Mouse (Mus musculus): ENCODE measurements around the gene Man1b1.
A peak's percentile ranks its signal among the peaks of the same experiment; 100 is the strongest.

The Man1b1 gene

DNA sequence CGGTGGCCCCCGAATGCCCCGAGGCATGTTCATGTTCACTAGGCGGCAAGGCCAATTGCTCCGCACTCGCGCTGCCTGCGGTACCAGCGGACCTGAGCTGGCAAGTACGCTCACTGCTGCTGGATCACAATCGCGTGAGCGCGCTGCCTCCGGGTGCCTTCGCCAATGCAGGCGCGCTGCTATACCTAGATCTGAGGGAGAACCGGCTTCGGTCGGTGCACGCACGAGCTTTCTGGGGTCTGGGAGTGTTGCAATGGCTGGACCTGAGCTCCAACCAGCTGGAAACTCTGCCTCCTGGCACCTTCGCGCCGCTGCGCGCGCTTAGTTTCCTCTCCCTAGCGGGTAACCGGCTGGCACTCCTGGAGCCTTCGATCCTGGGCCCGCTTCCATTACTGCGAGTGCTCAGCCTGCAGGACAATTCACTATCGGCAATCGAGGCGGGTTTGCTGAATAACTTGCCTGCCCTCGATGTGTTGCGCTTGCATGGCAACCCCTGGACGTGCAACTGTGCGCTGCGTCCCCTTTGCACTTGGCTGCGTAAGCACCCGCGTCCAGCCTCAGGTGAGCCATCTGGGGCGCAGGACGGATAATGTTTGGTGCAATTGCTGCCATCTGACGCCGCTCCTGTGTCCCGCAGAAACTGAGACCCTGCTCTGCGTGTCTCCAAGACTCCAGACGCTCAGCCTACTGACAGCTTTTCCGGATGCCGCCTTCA is 41.9 kb upstream of the Man1b1 start:
- Histone ChIP-seq H3K4me3 (replicated peaks; ENCODE audit: low read length) (peak overlapping the region; percentile 78), H3K36me3 (ENCODE audit: insufficient read depth, low read length) (peaks cover 27% of the 10 kb centered on the region)
- TF ChIP-seq POU5F1 (IDR thresholded peaks at IDR 0.05; ENCODE audit: borderline replicate concordance, low read length) (no peak), NANOG (IDR thresholded peaks at IDR 0.05; ENCODE audit: borderline replicate concordance, low read length) (no peak), CTCF (conservative IDR thresholded peaks at IDR 0.05; ENCODE audit: low read length) (no peak)

DNA sequence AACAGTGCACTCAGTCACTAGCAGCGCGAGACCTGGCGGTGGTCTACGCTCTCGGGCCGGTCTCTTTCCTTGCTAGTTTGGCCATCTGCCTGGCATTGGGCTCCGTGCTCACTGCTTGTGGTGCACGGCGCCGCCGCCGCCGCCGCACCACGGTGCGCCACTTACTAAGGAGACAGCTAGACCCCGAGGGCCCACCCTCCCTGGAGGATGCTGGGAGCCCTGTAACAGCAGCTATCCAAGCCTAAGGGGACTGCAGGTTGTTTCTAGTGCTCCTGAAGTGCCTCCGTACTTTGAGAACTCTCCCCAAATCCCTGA is 41.4 kb upstream of the Man1b1 start:
- H3K27me3 ChIP-seq (ENCODE audit: insufficient read depth, low read length) = peaks cover 79% of the 10 kb centered on the region
- H3K4me3 ChIP-seq (replicated peaks; ENCODE audit: low read length) = peak overlapping the region; percentile 78
- no peaks in the 10 kb centered on the region for H3K9me3 ChIP-seq (ENCODE audit: low read length)
- peaks cover 82% of the 10 kb centered on the region for H3K4me1 ChIP-seq (replicated peaks; ENCODE audit: low read depth, low read length)
- TF ChIP-seq CTCF (conservative IDR thresholded peaks at IDR 0.05; ENCODE audit: low read length) (no peak), NANOG (IDR thresholded peaks at IDR 0.05; ENCODE audit: borderline replicate concordance, low read length) (no peak), POU5F1 (IDR thresholded peaks at IDR 0.05; ENCODE audit: borderline replicate concordance, low read length) (no peak)
- peaks cover 27% of the 10 kb centered on the region for H3K36me3 ChIP-seq (ENCODE audit: insufficient read depth, low read length)

More for the DNA sequence above, 41.9 kb upstream of the Man1b1 start:
- Histone ChIP-seq H3K9me3 (ENCODE audit: low read length) (no peaks in the 10 kb centered on the region), H3K27me3 (ENCODE audit: insufficient read depth, low read length) (peaks cover 74% of the 10 kb centered on the region), H3K4me1 (replicated peaks; ENCODE audit: low read depth, low read length) (peaks cover 82% of the 10 kb centered on the region)

DNA sequence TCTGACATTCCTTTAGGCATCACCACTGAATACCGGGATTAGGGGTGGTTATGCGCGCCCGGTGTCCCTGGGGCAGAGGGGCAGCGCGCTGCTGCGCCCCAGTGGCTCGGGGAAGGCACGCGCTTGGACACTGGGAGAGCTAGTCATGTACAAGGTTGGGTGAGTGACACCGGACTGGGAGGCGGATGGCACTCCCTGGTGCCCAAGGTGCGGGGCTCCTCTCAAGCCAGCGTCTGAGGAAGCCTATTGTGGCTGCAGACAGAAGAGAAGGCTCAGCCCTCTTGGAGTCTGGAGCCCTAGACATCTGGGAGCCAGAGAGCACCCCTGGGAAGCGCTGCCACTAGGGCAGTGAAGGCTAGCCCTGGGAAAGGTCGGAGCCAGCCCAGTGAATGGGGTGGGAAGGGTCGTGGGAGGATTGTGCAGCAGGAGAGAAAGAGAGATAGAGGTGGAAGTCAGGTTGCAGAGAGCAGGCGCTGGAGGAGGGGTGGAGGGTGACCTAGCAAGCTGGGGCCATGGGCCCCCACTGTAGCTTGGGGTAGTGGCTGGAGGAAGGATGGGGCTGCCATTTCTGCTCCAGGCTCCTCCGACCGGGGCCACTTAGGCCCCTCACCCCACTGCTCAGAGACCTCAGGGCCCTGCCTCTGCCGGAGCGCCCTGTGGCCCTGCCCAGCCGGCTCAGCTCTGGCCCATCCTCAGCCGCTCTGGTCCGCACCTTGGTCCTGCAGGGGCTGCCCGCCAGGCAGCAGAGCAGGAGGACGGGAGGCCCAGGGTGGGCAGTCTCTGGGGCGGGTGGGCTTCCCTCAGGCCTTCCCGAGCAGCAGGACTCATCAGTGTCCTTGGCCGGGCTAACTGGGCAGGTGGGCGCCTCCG is 40.7 kb upstream of the Man1b1 start:
- Histone ChIP-seq H3K27me3 (ENCODE audit: insufficient read depth, low read length) (peaks cover 83% of the 10 kb centered on the region), H3K4me1 (replicated peaks; ENCODE audit: low read depth, low read length) (peaks cover 82% of the 10 kb centered on the region), H3K4me3 (replicated peaks; ENCODE audit: low read length) (peak overlapping the region; percentile 78), H3K36me3 (ENCODE audit: insufficient read depth, low read length) (peaks cover 30% of the 10 kb centered on the region), H3K9me3 (ENCODE audit: low read length) (no peaks in the 10 kb centered on the region)
- TF ChIP-seq NANOG (IDR thresholded peaks at IDR 0.05; ENCODE audit: borderline replicate concordance, low read length) (no peak), CTCF (conservative IDR thresholded peaks at IDR 0.05; ENCODE audit: low read length) (no peak), POU5F1 (IDR thresholded peaks at IDR 0.05; ENCODE audit: borderline replicate concordance, low read length) (no peak)

DNA sequence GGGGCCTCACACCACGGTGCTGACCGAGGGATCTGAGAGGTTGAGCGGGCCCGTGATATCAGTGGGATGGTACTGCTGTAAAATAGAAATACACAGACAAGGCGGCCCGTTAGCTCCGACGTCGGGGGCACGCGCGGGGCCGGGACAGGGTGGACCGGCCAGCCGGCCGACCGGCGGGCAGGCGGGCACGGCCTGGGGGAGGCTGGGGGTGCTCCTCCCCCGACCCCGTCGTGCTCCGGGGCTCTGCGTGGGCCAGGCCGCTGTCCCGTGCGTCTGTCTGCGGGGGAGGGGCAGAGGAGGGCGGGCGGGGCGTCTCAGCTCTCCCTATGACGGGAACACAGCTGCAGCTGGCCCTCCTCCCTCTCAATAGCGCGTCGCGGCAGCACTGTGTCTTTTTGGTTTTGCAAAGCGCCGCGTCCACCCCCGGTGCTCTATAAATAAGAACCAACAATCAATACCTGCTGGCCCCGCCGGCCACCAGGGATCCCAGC is 40.0 kb upstream of the Man1b1 start:
- TF ChIP-seq POU5F1 (IDR thresholded peaks at IDR 0.05; ENCODE audit: borderline replicate concordance, low read length) = no peak
- no peak for TF ChIP-seq CTCF (conservative IDR thresholded peaks at IDR 0.05; ENCODE audit: low read length)
- no peak for TF ChIP-seq NANOG (IDR thresholded peaks at IDR 0.05; ENCODE audit: borderline replicate concordance, low read length)
- Histone ChIP-seq H3K36me3 (ENCODE audit: insufficient read depth, low read length) (peaks cover 36% of the 10 kb centered on the region), H3K27me3 (ENCODE audit: insufficient read depth, low read length) (peaks cover 81% of the 10 kb centered on the region), H3K4me1 (replicated peaks; ENCODE audit: low read depth, low read length) (peaks cover 82% of the 10 kb centered on the region), H3K9me3 (ENCODE audit: low read length) (no peaks in the 10 kb centered on the region), H3K4me3 (replicated peaks; ENCODE audit: low read length) (peak overlapping the region; percentile 78)

DNA sequence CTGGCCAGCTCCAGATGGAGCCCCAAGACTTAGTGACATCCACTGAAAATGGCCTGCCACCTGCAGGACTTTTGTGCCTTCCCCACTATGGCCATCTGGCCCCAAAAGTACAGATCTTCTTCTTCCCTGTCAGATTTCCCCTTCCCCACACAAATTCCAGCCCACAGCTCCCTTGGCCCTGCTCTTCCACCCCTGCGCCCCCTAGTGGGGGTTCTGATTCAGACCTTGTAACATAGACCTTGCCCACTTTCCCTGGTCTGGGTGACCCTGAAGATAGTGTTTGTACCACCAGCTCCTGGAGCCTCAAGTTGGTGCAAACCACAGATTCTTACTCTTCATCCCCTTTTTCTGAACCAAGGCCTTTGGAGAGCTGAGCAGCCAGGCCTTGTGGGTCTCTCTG is 39.3 kb upstream of the Man1b1 start:
- H3K9me3 ChIP-seq (ENCODE audit: low read length) = no peaks in the 10 kb centered on the region
- peak overlapping the region; percentile 78 for H3K4me3 ChIP-seq (replicated peaks; ENCODE audit: low read length)
- TF ChIP-seq NANOG (IDR thresholded peaks at IDR 0.05; ENCODE audit: borderline replicate concordance, low read length) (no peak), CTCF (conservative IDR thresholded peaks at IDR 0.05; ENCODE audit: low read length) (peak; percentile 86)

DNA sequence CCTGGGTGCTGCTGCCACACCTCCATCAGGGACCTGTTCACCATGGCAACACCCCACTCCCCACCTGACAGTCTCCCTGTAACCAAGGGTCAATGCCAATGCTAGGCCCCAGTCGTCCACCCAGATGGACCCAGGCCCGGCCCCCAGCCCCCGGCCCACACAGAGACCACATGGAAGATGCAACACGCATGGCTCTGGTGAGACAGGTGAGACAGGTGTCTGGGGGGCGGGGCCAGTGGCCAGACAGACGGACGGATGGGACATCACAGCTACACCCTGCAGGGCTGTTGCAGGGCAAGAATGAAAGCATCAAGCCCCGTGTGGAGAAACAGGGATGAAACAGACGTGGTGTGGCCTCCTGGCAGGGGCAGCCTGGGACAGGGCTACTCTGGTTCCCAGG is 38.4 kb upstream of the Man1b1 start:
- no peak for TF ChIP-seq NANOG (IDR thresholded peaks at IDR 0.05; ENCODE audit: borderline replicate concordance, low read length)
- TF ChIP-seq POU5F1 (IDR thresholded peaks at IDR 0.05; ENCODE audit: borderline replicate concordance, low read length) = no peak
- TF ChIP-seq CTCF (conservative IDR thresholded peaks at IDR 0.05; ENCODE audit: low read length) = no peak
- no peaks in the 10 kb centered on the region for H3K9me3 ChIP-seq (ENCODE audit: low read length)
- H3K36me3 ChIP-seq (ENCODE audit: insufficient read depth, low read length) = peaks cover 52% of the 10 kb centered on the region
- H3K27me3 ChIP-seq (ENCODE audit: insufficient read depth, low read length) = peaks cover 70% of the 10 kb centered on the region
- H3K4me3 ChIP-seq (replicated peaks; ENCODE audit: low read length) = no peak overlapping the region
- peaks cover 80% of the 10 kb centered on the region for H3K4me1 ChIP-seq (replicated peaks; ENCODE audit: low read depth, low read length)

More for the DNA sequence above, 39.3 kb upstream of the Man1b1 start:
- Histone ChIP-seq H3K36me3 (ENCODE audit: insufficient read depth, low read length) (peaks cover 44% of the 10 kb centered on the region), H3K27me3 (ENCODE audit: insufficient read depth, low read length) (peaks cover 78% of the 10 kb centered on the region), H3K4me1 (replicated peaks; ENCODE audit: low read depth, low read length) (peaks cover 80% of the 10 kb centered on the region)

DNA sequence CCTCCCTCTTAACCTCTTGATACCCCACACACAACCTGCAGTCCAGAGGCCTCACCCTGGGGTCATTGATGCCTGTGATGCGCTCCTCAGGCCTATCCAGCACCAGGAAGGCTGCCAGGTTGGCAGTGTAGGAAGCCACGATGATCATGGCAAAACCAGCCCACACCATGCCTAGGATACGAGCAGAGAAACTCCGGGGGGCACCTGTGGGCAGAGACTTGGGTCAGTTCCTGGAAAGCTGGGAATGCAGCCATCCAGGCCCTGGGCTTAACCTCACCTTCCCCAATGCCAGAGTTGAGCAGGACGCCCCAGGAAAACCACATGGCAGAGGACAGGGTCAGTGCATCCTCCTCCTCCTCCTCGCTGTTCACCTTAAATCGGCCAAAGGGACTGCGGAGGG is 35.0 kb upstream of the Man1b1 start:
- H3K27me3 ChIP-seq (ENCODE audit: insufficient read depth, low read length) = peaks cover 36% of the 10 kb centered on the region

DNA sequence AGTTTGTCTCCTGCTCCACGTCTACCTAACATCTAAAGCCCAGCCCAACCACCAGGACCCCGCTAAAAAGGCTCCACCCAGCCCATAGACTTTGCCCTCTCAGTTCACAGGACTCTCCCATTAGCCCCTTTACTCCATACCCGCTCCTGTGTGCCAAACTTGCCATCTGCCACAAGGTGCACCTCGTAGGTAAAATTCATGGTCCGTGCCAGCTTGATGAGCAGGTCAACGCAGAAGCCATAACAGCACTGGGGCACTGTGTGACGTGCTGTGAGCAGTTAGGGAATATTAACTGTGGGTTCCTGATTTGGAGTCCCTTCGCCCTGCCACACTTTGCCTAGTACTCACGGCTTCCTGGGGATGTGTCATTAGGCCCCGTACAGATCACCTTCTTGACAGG is 34.1 kb upstream of the Man1b1 start:
- no peak overlapping the region for H3K4me3 ChIP-seq (replicated peaks; ENCODE audit: low read length)
- peaks cover 31% of the 10 kb centered on the region for H3K27me3 ChIP-seq (ENCODE audit: insufficient read depth, low read length)
- peaks cover 43% of the 10 kb centered on the region for H3K4me1 ChIP-seq (replicated peaks; ENCODE audit: low read depth, low read length)
- H3K9me3 ChIP-seq (ENCODE audit: low read length) = no peaks in the 10 kb centered on the region
- no peak for TF ChIP-seq POU5F1 (IDR thresholded peaks at IDR 0.05; ENCODE audit: borderline replicate concordance, low read length)
- no peak for TF ChIP-seq CTCF (conservative IDR thresholded peaks at IDR 0.05; ENCODE audit: low read length)
- no peak for TF ChIP-seq NANOG (IDR thresholded peaks at IDR 0.05; ENCODE audit: borderline replicate concordance, low read length)
- H3K36me3 ChIP-seq (ENCODE audit: insufficient read depth, low read length) = peaks cover 70% of the 10 kb centered on the region

More for the DNA sequence above, 35.0 kb upstream of the Man1b1 start:
- H3K4me3 ChIP-seq (replicated peaks; ENCODE audit: low read length) = no peak overlapping the region
- peaks cover 48% of the 10 kb centered on the region for H3K4me1 ChIP-seq (replicated peaks; ENCODE audit: low read depth, low read length)
- H3K36me3 ChIP-seq (ENCODE audit: insufficient read depth, low read length) = peaks cover 62% of the 10 kb centered on the region
- H3K9me3 ChIP-seq (ENCODE audit: low read length) = no peaks in the 10 kb centered on the region
- no peak for TF ChIP-seq CTCF (conservative IDR thresholded peaks at IDR 0.05; ENCODE audit: low read length)
- no peak for TF ChIP-seq POU5F1 (IDR thresholded peaks at IDR 0.05; ENCODE audit: borderline replicate concordance, low read length)
- no peak for TF ChIP-seq NANOG (IDR thresholded peaks at IDR 0.05; ENCODE audit: borderline replicate concordance, low read length)
